9 mouse cellular contexts compared by ENCODE assay signal in the genomic region with DNA sequence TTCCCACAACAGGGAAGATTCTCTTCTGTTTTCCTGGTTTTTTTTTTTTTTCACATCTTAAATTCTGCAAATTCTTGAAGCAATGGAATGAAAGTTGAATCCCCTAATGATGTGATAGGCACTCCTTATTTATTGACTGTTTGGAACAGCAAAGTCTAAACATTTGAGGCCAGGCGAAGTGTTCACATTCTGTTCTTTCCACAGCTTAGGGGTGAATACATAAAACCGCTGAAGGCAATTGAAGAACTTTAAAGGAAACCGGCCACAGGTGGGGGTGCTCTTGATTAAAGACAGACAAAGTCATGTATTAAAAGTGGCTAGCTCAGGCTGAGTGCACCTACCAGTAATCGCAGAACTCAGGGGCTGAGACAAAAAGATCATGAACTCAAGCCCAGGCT.
"Had no signal": no experiment of that assay in that cellular context is flagged by ENCODE, and none has a peak within 500 bp of the region (broad histone marks: within the 10 kb centered on the region; RNA-seq: fewer than 3 reads in every experiment).

No protein-coding gene starts in this region.

- H3K9me3 ChIP-seq: liver, embryonic 13.5 days had no signal

- H3K4me2 ChIP-seq: liver, embryonic 13.5 days; midbrain, embryonic 11.5 days had no signal

- H3K27me3 ChIP-seq: liver, embryonic 13.5 days had no signal

- H3K27ac ChIP-seq: hindbrain, postnatal 0 days; layer of hippocampus, adult 2 months; liver, embryonic 13.5 days; stomach, postnatal 0 days had no signal

- H3K4me1 ChIP-seq: liver, embryonic 13.5 days had no signal

- H3K9ac ChIP-seq: liver, embryonic 13.5 days had no signal

- ATAC-seq: midbrain, embryonic 16.5 days had no signal

- H3K36me3 ChIP-seq: liver, embryonic 13.5 days had no signal

- DNase-seq: kidney, adult 11 months; liver, embryonic 13.5 days; right cerebral cortex, postnatal 14 days; thymus, postnatal 4 days had no signal

- H3K4me3 ChIP-seq: layer of hippocampus, adult 2 months; liver, embryonic 13.5 days had no signal
